Mouse (Mus musculus) cerebellum, adult 9-10 months (tissue): ENCODE results near the gene Dnaaf3.
"Not testable (repeated sequence)": the region's sequence is repeated elsewhere in the genome, so short reads cannot be mapped to it uniquely, and the experiment has no call there.

Experiments used
- DNase-seq: peaks from one replicate; pipeline ENCODE4 v3.0.0; 2022

Dnaaf3 gene

DNA sequence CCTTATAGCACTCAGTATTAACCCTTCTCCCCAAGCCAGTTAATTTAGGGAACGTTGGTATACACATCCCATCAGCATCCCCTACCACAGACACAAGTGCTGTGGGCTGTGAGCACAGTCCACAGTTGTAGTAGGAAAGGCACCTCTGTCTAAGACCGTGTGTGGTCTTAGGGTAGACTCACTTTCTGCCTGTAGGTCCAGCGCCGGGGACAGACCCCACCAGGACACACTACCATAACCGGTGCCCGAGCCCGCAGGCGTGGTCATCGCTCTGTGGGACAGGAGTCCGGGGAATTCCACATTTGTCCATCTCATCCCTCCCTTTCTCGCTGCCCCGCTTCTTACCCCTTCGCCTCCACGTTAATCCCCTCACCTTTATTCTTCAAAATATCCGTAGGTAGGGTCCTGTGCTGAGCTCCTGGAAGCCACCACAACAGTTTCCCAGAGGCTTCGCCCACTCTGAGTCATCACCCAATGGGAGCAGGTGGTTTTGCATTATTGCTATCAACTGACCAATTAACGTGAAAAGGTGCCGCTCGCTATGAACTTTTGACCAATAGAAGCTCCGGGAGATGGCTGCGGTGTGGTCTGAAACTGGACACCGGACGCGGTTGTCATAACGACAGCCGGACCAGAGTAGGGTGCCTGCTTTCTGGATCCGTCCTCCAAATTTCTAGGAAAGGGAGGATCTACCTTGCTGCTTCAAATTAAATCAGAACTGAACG, at the start of gene Dnaaf3:
Dnaaf3 (minus strand) TSS at position 449 of the 725 bp plus-strand sequence.
- no peak for DNase-seq

DNA sequence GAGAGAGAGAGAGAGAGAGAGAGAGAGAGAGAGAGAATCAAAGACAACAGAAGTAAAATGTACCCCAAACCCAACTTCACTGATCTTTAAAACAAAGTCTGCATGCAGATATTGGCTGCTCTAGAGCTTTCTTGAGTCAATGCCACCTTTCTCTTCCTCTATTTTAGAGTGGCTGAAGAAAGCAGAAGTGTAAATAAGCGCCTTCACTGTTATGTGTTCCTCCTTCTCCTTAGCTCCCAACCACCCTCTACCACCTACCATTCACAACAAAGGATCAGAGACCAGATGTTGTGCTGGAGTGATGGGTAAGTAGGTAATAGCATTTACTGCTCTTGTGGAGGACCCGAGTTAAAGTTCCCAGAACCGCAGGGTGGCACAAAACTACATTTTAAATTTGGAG, 49.2 kb upstream of the Dnaaf3 start:
- DNase-seq: not testable (repeated sequence)

DNA sequence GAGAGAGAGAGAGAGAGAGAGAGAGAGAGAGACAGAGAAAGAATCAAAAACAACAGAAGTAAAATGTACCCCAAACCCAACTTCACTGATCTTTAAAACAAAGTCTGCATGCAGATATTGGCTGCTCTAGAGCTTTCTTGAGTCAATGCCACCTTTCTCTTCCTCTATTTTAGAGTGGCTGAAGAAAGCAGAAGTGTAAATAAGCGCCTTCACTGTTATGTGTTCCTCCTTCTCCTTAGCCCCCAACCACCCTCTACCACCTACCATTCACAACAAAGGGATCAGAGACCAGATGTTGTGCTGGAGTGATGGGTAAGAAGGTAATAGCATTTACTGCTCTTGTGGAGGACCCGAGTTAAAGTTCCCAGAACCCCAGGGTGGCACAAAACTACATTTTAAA, 40.1 kb upstream of the Dnaaf3 start:
- DNase-seq: not testable (repeated sequence)

DNA sequence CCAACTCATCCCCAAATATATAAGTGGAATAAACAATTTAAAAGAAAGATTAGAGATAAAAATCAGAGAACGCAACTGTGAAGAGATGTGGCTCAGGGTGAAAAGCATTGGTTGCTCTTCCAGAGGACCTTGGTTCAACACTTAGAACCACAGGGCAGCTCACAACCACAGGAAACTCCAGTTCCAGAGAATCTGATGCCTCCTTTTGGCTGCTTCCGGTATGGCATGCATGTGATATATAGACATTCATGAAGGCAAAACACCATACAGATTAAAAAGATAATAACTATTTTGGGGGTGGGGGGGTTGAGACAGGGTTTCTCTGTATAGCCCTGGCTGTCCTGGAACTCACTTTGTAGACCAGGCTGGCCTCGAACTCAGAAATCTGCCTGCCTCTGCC, 30.4 kb upstream of the Dnaaf3 start:
- DNase-seq: no peak

DNA sequence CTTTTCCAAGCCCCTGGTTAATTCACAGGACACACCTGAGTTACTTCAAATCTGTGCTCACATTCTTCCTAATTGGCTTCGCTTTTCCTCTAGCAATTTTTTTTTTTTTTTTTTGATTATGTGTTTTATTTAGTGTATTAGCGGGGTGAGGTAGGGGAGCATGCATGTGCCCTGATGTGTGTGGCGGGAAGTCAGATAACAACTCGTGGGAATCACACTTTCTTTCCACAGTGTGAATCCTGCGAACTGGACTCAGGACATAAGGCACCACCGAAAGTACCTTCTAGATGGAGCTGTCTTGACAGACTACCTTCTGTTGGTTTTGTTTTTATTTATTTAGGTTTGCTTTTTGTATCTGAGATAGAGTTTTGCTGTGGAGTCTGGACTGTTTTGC, 24.9 kb upstream of the Dnaaf3 start:
- DNase-seq: no peak

DNA sequence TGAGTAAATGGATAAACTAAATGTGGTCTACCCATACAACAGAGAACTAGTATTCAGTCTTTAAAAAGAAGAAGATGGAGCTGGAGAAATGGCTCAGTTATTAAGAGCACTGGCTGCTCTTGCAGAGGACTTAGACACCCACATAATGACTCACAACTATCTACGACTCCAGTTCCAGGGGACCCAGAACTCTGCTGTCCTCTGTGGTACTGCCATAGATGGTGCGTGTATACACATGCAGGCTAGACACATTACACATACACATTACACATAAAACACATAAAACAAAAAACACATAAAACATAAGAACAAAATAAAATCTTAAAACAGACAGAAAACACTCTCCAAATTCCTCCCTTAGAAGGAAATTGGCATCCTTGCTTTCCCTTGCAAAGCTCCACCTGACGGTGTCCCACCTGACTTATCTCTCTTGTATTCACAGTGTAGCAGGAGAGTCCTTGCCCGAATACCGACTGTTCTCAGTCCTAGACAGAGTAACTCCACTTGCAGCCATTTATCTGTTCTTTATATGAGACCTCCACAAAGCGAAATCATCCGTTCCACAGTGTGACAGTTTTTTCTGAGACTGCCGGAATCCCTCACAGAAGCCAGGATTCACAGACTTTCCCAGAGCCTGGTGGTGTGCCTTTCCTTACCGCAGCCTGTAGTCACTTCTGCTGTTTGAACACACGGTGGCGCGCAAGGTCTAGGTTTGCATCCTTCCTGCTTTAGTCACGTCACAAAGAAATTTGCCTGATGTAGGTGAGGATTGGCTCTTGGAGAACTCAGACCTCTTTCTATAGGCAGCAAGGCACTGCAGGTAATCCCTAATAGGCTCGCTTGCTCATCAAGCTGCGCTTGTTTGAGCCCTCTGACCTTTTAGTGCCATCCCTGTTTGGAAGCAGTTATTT, 24.3 kb upstream of the Dnaaf3 start:
- DNase-seq: peak; percentile 89

DNA sequence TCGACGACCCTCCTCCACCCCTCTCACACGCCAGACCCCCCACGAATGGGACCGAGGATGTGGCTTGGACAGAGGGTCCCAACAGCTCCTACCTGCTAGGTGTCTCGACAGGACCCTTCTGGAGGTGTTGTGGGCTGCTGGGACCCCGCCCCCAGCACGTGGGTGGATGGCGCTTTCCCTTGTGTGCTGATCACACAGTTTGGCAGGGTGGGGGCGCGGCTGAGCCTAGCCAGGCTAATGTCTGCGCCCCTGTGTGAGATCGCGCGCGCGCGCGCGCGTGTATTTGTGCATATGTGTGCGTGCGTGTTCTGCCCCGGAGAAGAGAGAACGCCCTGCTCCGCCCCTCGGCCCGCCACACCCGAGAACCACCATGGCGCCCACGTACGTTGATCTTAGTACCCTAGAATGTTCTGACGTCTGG, 15.0 kb upstream of the Dnaaf3 start, which contains the start of gene Syt5:
Syt5 (minus strand) TSS at position 321 of the 421 bp plus-strand sequence.
- DNase-seq: no peak

DNA sequence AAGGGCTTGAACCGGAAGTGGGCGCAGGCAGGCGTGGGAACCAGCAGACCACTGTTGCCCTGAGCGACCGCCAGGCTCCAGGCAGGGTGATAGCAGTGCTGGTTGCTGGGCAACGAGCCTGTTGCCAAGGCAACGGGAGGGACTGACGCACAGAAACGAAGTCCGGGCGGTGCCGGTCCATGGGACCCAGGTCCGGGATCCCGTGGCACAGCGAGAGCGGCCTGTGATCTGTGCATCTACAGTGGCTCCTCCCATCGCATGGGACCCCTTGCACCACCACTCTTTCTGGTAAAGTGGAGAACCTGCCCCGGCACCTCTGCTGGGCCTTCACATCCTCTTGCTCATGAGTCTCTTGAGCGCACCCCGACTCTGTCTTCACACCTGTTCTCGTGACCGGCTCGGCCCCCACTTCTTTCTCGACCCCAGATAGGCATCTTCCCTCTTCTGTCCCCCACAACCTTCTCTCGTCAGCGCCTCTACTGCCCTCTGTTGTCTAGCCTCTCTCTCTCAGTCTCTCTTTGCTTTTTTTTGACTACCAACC, 14.4 kb upstream of the Dnaaf3 start:
- DNase-seq: peak; percentile 84

DNA sequence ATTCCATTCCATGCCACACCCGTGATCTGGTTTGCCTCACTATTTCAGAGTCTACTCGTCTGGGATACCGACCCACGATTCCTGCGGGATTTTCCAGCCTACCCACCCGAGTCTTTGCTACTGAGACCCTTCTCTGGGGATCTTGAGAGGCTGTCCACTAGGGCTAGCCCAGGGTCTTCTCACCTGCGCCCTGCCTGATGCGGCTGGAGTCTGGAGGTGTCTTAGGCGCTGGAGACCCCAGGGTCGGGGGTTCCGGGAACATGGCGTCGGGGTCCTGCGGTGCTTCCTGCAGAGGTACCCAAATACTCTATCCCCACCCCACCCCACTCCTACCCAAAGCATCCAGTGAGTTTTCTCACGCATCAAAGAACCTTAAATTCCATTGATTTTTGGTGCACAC, 13.8 kb upstream of the Dnaaf3 start:
- no peak for DNase-seq

DNA sequence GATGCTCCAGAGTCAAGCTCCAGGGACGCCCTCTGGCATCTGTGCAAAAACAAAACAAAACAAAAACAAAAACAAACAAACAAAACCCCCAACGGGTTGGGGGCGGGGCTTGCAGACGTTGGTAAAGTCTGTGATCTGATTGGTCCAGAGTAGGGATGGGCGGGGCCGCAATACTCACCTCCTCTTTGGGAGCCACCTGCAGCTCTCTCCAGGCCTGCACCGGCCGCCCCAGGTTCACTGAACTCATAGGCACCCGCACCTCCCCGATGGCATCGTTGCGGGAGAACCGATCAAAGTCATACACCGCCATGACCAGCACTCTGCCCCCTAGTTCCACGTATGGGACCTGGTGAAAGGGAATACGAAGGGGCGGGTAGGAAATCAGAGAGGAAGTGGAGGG, 9.8 kb upstream of the Dnaaf3 start:
- DNase-seq: no peak

DNA sequence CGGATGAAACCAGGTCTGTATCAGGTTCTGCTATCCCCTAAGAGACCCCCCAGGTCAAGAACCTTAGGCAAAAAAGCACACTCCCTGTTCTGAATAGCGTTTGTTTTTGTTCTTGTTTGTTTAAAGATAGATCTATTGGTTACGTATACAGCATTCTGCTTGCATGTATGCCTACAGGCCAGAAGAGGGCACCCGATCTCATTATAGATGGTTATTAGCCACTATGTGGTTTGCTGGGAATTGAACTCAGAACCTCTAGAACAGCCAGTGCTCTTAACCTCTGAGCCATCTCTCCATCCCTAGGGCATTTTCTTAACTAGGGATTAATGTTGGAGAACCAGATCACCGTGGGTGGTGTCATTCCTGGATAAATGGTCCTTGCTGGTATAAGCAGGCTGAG, 9.1 kb upstream of the Dnaaf3 start:
- no peak for DNase-seq

DNA sequence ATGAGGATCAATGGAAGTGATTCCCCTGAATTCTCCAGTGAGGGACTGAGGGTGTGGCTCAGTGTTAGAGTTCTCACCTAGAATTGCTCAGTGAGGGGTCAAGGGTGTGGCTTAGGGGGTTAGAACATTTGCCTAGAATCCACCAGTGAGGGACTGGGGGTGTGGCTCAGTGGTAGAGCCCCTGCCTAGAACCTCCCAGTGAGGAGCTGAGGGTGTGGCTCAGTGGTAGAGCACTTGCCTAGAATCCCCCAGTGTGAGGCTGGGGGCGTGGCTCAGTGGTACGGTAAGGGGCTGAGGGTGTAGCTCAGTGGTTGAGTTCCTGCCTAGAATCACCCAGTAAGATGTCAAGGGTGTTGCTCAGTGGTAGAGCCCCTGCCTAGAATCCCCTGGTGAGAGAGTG, 6.8 kb upstream of the Dnaaf3 start:
- DNase-seq: no peak

DNA sequence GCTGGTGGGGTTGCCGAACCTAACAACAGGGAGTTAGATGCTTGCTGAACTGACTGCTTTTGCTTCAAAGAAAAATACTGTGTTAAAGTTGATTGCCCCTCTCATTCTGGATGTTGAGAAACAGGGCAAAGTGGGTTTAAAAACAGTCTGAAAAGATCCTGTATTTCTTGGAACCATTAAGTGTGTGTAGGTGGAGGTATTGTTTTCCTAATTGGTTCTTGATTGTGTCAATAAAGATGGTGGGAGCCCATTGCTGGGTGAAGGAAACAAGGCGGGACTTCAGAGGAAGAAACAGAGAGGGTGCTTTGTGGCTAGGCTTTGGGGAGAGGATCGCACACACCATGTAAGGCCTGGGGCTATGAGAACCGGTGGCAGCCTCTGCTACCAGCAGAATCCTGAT, 4.9 kb upstream of the Dnaaf3 start:
- DNase-seq: no peak

DNA sequence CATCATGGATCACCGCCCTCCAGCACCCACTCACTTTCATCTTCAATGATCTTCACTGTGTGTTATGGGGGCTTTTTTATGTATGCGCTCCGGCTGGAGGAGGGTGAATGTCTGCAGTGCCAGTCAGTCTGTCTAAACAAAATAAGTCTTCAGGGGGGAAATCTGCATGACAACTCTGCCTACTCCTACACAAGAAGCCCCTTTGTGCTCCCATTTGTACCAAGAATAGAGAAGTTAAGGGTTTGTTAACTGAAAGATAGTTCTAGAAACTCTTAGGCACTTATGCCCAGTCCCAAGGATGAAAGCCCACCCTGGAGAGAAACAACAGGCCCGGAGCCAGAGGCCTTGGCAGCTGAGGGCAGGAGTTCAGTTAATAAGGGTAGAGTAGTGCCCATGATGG, 4.1 kb upstream of the Dnaaf3 start:
- DNase-seq: no peak

DNA sequence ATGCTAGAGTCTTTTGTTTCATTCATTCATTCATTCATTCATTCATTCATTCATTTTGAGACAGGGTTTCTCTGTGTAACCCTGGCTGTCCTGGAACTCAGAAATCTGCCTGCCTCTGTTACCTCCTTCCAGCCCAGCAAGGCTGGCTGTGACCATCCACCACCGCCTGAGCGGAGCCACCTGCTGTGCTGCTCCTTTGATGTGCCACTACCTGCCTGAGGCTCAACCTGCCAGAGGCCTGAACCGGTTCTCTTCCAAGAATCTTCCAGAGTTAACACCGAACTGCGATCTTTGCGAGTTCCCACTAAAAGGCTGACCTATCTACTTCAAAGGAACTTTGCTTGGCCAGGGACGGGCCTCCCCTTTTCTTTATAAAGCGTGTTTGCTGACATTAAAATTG, 2.1 kb downstream of the Dnaaf3 start:
- DNase-seq: not testable (repeated sequence)

DNA sequence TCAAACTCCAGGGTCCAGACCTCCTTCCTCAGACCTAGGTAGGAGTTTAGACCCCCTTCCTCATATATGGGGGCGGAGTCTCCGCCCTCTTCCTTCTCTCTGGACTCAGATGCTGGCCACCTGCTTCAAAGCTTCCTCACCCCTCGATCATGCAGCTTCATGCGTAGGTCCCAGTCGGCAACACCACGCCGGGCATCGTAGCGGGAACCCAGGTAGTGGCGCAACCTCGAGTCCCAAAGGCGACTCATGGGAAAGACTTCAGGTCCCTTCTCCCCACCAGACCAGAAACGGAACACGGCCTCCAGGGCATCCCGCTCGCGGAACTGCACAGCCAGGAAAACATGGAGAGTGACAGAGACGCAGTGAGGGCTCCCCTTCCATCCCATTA, 5.0 kb downstream of the Dnaaf3 start:
- no peak for DNase-seq

DNA sequence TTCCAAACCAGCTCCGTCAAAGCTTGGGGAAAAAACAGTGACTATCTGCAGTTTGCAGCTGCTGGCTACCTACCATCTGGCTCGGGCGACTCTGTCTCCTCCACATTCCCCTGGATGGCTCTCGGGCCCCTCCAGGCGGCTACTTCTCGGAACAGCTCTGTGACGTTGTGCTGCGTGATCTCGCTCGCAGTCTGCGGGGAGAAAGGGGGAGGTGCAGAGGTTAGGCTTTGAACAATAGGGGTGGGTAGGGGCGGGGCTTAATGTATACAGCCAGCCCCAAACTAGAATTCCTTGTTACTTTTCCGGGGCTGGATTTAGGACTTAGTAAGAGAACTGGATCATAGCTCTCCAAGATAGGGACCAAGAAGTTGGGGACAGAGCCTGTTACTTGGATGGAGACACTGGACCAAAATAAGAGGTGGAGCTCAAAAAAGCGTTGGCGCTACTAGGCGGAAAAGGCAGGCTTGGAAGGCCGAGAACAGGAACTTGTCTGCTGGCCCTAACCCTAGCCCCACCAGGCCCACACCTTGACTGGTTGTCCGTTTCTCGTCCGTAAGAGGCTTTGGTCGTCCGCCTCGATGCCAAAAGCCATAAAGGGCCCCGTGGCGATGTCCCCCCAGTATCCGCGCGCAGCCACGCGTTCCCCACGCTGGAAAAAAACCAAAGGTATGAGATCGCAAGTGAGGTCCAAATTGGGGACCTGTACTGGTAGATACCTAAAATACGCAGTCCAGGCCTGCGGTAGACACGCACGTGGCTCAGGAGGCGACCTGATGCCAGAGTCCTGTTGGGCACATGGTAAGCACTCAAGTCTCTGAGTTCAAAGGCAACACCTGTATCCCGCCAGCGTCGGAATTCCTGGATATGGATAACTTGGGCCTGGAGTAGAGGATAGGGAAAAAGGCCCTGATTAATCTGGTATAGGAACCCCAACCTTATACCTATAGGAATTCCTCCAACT, 5.6 kb downstream of the Dnaaf3 start:
- peak; percentile 70 for DNase-seq

DNA sequence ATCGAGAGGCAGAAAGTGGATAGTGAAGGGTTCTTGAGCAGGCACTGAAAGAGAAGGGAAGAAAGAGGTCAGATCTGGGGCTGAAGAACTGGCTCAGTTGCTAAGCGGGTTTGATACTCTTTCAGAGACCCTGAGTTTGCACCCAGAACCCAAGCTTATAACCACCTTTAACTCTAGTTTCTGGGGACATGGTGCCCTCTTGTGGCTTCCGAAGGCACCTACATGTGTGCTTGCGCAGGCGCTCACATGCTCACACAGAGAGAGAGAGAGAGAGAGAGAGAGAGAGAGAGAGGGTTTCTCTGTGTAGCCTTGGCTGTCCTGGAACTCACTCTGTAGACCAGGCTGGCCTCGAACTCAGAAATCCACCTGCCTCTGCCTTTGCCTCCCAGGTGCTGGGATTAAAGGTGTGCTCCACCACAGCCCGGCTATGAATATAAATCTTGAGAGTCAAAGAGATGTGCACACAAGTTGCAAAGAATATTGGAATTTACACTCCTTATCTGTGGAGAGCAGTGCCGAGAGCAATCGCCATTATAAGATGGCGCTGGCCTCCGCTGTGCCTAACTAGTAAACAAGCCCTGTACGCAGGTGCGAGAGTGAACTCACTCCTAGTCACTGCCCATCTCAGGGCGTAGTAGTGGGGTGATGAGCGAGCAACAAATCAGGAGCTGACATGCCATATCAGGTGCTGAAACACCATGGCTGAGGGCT, 7.9 kb downstream of the Dnaaf3 start, which contains the start of gene Tnni3:
Tnni3 (minus strand) TSS at position 18 of the 711 bp plus-strand sequence.
- not testable (repeated sequence) for DNase-seq

DNA sequence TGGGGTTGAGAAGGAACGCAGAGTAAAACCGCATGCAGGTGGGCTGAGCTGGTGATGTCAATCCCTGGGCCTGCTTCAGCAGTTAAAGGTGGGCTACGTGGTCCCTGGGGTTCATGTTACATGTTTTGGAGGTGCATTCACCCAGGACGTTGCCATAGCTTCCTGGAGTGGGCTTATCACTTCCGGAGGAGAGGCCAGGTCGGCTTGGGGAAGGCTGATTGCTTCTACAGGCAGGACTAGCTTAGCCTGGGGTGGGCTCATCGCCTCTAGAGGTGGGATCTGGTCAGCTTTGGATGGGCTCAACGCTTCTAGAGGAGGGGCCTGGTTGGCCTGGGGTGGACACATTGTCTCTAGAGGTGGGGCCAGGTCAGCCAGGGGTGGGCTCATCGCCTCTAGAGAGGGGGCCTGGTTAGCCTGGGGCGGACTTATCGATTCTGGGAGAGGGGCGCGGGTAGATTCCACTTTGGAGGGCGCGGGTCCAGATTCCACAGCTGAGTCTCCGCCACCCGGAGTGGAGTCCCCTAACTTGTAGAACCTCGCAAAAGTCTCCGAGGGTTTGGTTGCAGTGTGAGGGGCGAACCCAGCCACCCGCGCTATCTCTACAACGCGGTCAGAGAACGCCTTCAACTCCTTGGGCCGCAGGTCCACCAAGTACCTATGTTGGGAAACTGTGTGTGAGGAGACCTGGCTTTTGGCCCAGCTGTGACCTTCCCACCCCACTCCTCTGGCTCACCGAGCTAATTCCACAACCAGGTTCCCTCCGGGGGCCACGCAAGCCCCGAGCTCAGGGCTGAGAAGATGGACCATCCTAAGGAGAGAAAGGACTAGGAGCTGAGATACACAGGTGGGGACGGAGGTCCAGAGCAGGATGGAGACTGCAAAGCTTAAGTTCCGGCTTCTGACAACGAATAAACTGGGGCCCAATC, 8.8 kb downstream of the Dnaaf3 start:
- no peak for DNase-seq

DNA sequence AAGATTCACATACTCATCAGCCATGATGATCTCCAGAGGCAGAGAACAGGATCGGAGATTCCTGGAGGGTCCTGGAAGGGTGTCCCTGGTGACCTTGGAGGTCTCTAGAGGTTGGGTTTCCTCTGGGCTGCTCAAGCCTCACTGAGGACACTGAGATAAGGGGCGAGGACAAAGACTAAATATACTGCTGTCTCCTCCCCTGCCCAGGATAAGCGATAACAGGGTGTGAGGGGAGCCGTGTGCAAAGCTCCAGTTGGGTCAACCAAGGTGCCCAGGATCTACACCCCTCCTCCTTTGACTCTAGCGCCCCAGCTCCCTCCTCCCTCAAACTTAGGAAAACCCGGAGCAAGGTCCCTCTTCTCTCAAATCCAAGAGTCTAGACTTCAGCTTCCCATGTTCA, 10.0 kb downstream of the Dnaaf3 start:
- no peak for DNase-seq
